16 mouse cellular contexts compared by ENCODE assay signal in the genomic region with DNA sequence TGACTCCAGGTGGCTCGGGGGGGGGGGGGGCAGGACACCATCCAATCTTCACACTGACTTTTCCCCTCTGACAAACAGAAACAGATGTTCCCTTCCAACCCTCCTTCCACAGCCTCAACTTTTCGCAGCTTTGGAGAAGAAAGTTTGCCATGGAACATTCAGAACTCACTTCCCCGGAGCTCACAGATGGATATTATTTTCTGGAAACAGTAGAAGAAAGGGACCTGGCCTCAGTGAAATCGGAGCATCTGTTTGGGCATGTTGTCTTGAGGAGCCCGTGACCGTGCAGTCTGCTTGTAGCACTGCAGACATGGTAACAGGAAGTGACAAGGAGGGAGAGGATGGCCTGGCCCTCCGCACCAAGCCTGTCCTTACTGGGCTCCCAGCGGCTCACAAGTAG.
DNase-seq lines count a peak whose midpoint lies in the region; ATAC-seq and TF ChIP-seq lines count a peak whose summit lies in the region.
"Had no signal": no experiment of that assay in that cellular context is flagged by ENCODE, and none has a peak within 500 bp of the region (broad histone marks: within the 10 kb centered on the region; RNA-seq: fewer than 3 reads in every experiment).

No protein-coding gene starts in this region.

- TF ChIP-seq CTCF in hindbrain, postnatal 0 days (IDR thresholded peaks at IDR 0.05; ENCODE audit: low read depth), result no peak

- ATAC-seq in hindbrain, postnatal 0 days, result no peak
- ATAC-seq in embryonic facial prominence, embryonic 12.5 days (ENCODE audit: insufficient number of reproducible peaks, insufficient read depth, low FRiP score, low TSS enrichment), result no peak
- no peak for ATAC-seq in limb, embryonic 13.5 days (ENCODE audit: low FRiP score, low read depth)
- ATAC-seq: Patski had no signal

- no peak for DNase-seq in hindbrain, embryonic 10.5 days (ENCODE audit: low spot score)
- DNase-seq in hindbrain, postnatal 0 days (ENCODE audit: low spot score), result no peak
- DNase-seq in gastrocnemius, postnatal 25 days, result peak; percentile 38
- no peak for DNase-seq in urinary bladder, postnatal 36 days (ENCODE audit: low spot score in 2 of 2)
- no peak for DNase-seq in kidney, adult 8-10 months
- DNase-seq in adrenal gland, postnatal 14 days, result no peak
- DNase-seq: kidney, postnatal 10 days; right cerebral cortex, postnatal 14 days; thymus, adult 2 months had no signal

- no peak overlapping the region for H3K9ac ChIP-seq in hindbrain, postnatal 0 days (replicated peaks; ENCODE audit: low read length)
- H3K9ac ChIP-seq in embryonic facial prominence, embryonic 12.5 days, result no peak overlapping the region
- H3K9ac ChIP-seq in limb, embryonic 13.5 days, result no peak overlapping the region
- H3K9ac ChIP-seq: hindbrain, embryonic 15.5 days; neural tube, embryonic 15.5 days had no signal

- 76% methylated on average over 8 of the region's 8 CpGs for WGBS in hindbrain, embryonic 10.5 days
- 80% methylated on average over 8 of the region's 8 CpGs for WGBS in hindbrain, postnatal 0 days
- 29% methylated on average over 8 of the region's 8 CpGs for WGBS in embryonic facial prominence, embryonic 12.5 days
- 20% methylated on average over 8 of the region's 8 CpGs for WGBS in limb, embryonic 13.5 days

- H3K4me2 ChIP-seq in hindbrain, postnatal 0 days (ENCODE audit: low read depth, low read length), result no peak overlapping the region
- H3K4me2 ChIP-seq in embryonic facial prominence, embryonic 12.5 days (replicated peaks), result no peak overlapping the region
- H3K4me2 ChIP-seq in limb, embryonic 13.5 days (replicated peaks), result no peak overlapping the region
- H3K4me2 ChIP-seq: hindbrain, embryonic 15.5 days; neural tube, embryonic 15.5 days had no signal

- peak overlapping the region; percentile 45; the same call in 1 of the 2 replicates for H3K27ac ChIP-seq in hindbrain, embryonic 10.5 days
- H3K27ac ChIP-seq in hindbrain, postnatal 0 days, result no peak overlapping the region
- H3K27ac ChIP-seq in embryonic facial prominence, embryonic 12.5 days, result peak overlapping the region; percentile 52; the same call in 1 of the 2 replicates
- peak overlapping the region; percentile 63 for H3K27ac ChIP-seq in limb, embryonic 13.5 days
- H3K27ac ChIP-seq: hindbrain, embryonic 15.5 days; macrophage; neural tube, embryonic 15.5 days had no signal

- H3K4me1 ChIP-seq in hindbrain, embryonic 10.5 days (replicated peaks), result peaks cover 4% of the 10 kb centered on the region; the same call in 1 of the 2 replicates
- H3K4me1 ChIP-seq in hindbrain, postnatal 0 days (ENCODE audit: insufficient read depth, low read length), result no peaks in the 10 kb centered on the region
- H3K4me1 ChIP-seq in embryonic facial prominence, embryonic 12.5 days, result peaks cover 26% of the 10 kb centered on the region
- H3K4me1 ChIP-seq in limb, embryonic 13.5 days, result peaks cover 40% of the 10 kb centered on the region
- H3K4me1 ChIP-seq: hindbrain, embryonic 15.5 days had no signal

- no peaks in the 10 kb centered on the region for H3K36me3 ChIP-seq in hindbrain, embryonic 10.5 days
- H3K36me3 ChIP-seq in hindbrain, postnatal 0 days (ENCODE audit: insufficient read depth, low read length), result no peaks in the 10 kb centered on the region
- no peaks in the 10 kb centered on the region for H3K36me3 ChIP-seq in embryonic facial prominence, embryonic 12.5 days
- no peaks in the 10 kb centered on the region for H3K36me3 ChIP-seq in limb, embryonic 13.5 days
- H3K36me3 ChIP-seq: hindbrain, embryonic 15.5 days; neural tube, embryonic 15.5 days had no signal

- H3K9me3 ChIP-seq in hindbrain, embryonic 10.5 days, result no peaks in the 10 kb centered on the region
- H3K9me3 ChIP-seq in hindbrain, postnatal 0 days (ENCODE audit: low read length), result no peaks in the 10 kb centered on the region
- H3K9me3 ChIP-seq in embryonic facial prominence, embryonic 12.5 days, result no peaks in the 10 kb centered on the region
- no peaks in the 10 kb centered on the region for H3K9me3 ChIP-seq in limb, embryonic 13.5 days
- H3K9me3 ChIP-seq: hindbrain, embryonic 15.5 days; neural tube, embryonic 15.5 days had no signal

- no peaks in the 10 kb centered on the region for H3K27me3 ChIP-seq in hindbrain, embryonic 10.5 days (ENCODE audit: insufficient read depth, poor library complexity, severe bottlenecking)
- H3K27me3 ChIP-seq in hindbrain, postnatal 0 days (ENCODE audit: insufficient read depth, low read length), result no peaks in the 10 kb centered on the region
- H3K27me3 ChIP-seq in embryonic facial prominence, embryonic 12.5 days, result no peaks in the 10 kb centered on the region
- H3K27me3 ChIP-seq in limb, embryonic 13.5 days, result no peaks in the 10 kb centered on the region
- H3K27me3 ChIP-seq: CH12.LX; hindbrain, embryonic 15.5 days; neural tube, embryonic 15.5 days; Patski had no signal

- no peak overlapping the region for H3K4me3 ChIP-seq in hindbrain, embryonic 10.5 days
- H3K4me3 ChIP-seq in hindbrain, postnatal 0 days (ENCODE audit: low read length), result no peak overlapping the region
- no peak overlapping the region for H3K4me3 ChIP-seq in embryonic facial prominence, embryonic 12.5 days
- no peak overlapping the region for H3K4me3 ChIP-seq in limb, embryonic 13.5 days
- H3K4me3 ChIP-seq: hindbrain, embryonic 15.5 days; neural tube, embryonic 15.5 days had no signal
